Mouse (Mus musculus): Measurements from ENCODE around the gene Chkb. TPM values are rescaled to one million over a fixed set of nuclear protein-coding genes. Genes with fewer than 3 reads are reported as not detected.
A peak's percentile ranks its signal among the peaks of the same experiment; 100 is the strongest.

Chkb gene
- total and polyA plus RNA-seq, 3 experiments, result 21.1 to 31.8 (median 26.4) TPM

DNA sequence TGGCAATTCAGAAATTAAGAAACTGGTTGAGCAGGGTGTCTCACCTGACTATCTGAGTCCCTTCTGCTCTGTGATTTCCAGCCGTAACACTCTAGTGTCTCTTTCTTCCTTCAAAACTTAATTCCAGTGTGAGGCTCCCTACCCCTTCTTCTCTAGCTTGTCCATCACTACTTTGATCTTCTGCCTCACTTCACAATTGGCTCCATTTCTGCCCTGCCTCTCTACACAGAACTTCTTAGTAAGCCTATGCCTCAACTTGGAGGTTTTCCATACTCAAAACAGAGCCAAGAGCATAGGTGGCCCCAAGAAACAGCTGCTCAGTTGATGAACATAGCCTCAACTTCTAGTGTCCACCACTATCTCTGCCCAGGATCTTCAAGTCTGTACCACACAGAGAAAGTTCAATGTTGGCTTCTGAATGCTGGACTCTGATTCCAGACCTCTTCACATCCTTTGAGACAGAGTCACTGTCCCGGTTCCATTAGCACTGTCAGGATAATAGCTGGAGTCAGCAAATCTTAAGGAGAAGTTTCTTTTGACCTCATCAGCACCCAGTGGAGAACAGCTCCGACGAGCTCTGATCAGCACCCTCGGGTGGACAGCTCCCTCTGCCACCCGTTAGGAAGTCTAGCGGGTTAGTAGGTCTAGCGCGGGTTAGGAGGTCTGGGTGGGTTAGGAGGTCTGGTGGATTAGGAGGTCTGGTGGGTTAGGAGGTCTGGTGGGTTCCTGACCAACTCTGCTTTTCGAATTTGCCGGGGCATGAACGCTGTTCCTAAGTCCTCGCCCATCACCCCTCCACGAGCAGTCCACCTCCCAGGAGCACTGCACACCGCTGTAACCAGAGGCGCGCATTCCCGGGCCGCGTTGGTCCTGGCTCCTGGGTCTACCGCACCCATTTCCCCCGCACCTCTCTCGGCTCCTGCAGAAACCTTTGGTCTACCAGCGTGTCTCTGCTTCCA is 23.5 kb upstream of the Chkb start:
- dilution Hi-C loops (cut with MboI; ENCODE audit: extremely low pct_ligation_motif_present, extremely low pct_unique_long_range_greater_than_20kb, low sequenced_read_pairs), result no loop called here
- DNase-seq (ENCODE audit: extremely low read depth), result no peak
- H3K27ac ChIP-seq (ENCODE audit: insufficient read depth, low read depth), result no peak overlapping the region
- TF ChIP-seq MEF2A (IDR thresholded peaks at IDR 0.05; ENCODE audit: borderline replicate concordance, low read depth, low read length) (no peak), SIN3A (IDR thresholded peaks at IDR 0.05; ENCODE audit: low read length) (0 out of 2 replicates have a peak, but pooled peaks have one; percentile 24)
- H3K4me3 ChIP-seq (replicated peaks in 1 of 3; ENCODE audit: low read depth in 2 of 3, low read length in 2 of 3, poor library complexity in 1 of 3), result no peak overlapping the region
- H3K27me3 ChIP-seq (replicated peaks), result peaks cover 60% of the 10 kb centered on the region
- H3K9ac ChIP-seq (ENCODE audit: insufficient read depth, low read depth), result no peak overlapping the region
- no peak overlapping the region for H3K4me2 ChIP-seq (ENCODE audit: insufficient read depth, low read depth, poor library complexity, severe bottlenecking)
- peaks cover 7% of the 10 kb centered on the region for H3K9me3 ChIP-seq (replicated peaks; ENCODE audit: low read length)
- H3K36me3 ChIP-seq (replicated peaks in 1 of 2; ENCODE audit: control insufficient read depth in 1 of 2, insufficient read depth in 1 of 2, low read length in 1 of 2), result no peaks in the 10 kb centered on the region
- in situ Hi-C loops (cut with MboI; ENCODE audit: low pct_ligation_motif_present, low pct_unique_long_range_greater_than_20kb, low sequenced_read_pairs), result no loop called here
- H3K79me2 ChIP-seq (replicated peaks; ENCODE audit: control insufficient read depth, extremely low read depth, insufficient read depth, poor library complexity, severe bottlenecking), result no peaks in the 10 kb centered on the region
- no peaks in the 10 kb centered on the region for H3K4me1 ChIP-seq (ENCODE audit: control insufficient read depth in 1 of 2, insufficient read depth in 2 of 2)

GRCm38 (mm10) chr15:89442486-89443070 is 12.9 kb upstream of the Chkb start:
- no peaks in the 10 kb centered on the region for H3K4me1 ChIP-seq (ENCODE audit: control insufficient read depth in 1 of 2, insufficient read depth in 2 of 2)
- H3K79me2 ChIP-seq (replicated peaks; ENCODE audit: control insufficient read depth, extremely low read depth, insufficient read depth, poor library complexity, severe bottlenecking), result no peaks in the 10 kb centered on the region
- dilution Hi-C loops (cut with MboI; ENCODE audit: extremely low pct_ligation_motif_present, extremely low pct_unique_long_range_greater_than_20kb, low sequenced_read_pairs), result no loop called here
- no peaks in the 10 kb centered on the region for H3K9me3 ChIP-seq (replicated peaks; ENCODE audit: low read length)
- peaks cover 2% of the 10 kb centered on the region for H3K27me3 ChIP-seq (replicated peaks)
- H3K27ac ChIP-seq (ENCODE audit: insufficient read depth, low read depth), result no peak overlapping the region
- H3K9ac ChIP-seq (ENCODE audit: insufficient read depth, low read depth), result no peak overlapping the region
- in situ Hi-C loops (cut with MboI; ENCODE audit: low pct_ligation_motif_present, low pct_unique_long_range_greater_than_20kb, low sequenced_read_pairs), result no loop called here
- no peak overlapping the region for H3K4me3 ChIP-seq (replicated peaks in 1 of 3; ENCODE audit: low read depth in 2 of 3, low read length in 2 of 3, poor library complexity in 1 of 3)
- no peak overlapping the region for H3K4me2 ChIP-seq (ENCODE audit: insufficient read depth, low read depth, poor library complexity, severe bottlenecking)
- TF ChIP-seq IRF4 (IDR thresholded peaks at IDR 0.05; ENCODE audit: low read depth, low read length) (no peak), CTCF (conservative IDR thresholded peaks at IDR 0.05 in 1 of 2, IDR thresholded peaks at IDR 0.05 in 1 of 2; ENCODE audit: low read depth in 2 of 2, low read length in 2 of 2) (peak in 1 of 2 experiments; percentile 43; a peak in 2 of 4 replicates), NELFE (IDR thresholded peaks at IDR 0.05; ENCODE audit: low read depth, low read length) (no peak), MAZ (IDR thresholded peaks at IDR 0.05; ENCODE audit: low read depth, low read length) (no peak), ZMIZ1 (IDR thresholded peaks at IDR 0.05; ENCODE audit: low read depth, low read length) (no peak), SMC3 (IDR thresholded peaks at IDR 0.05; ENCODE audit: low read depth, low read length) (peak; percentile 17; the same call in 1 of the 2 replicates), ZC3H11A (IDR thresholded peaks at IDR 0.05; ENCODE audit: low read depth, low read length) (no peak), RAD21 (IDR thresholded peaks at IDR 0.05; ENCODE audit: low read depth, low read length) (no peak), GABPA (IDR thresholded peaks at IDR 0.05; ENCODE audit: insufficient replicate concordance, low read depth, low read length) (no peak)
- no peak for DNase-seq (ENCODE audit: extremely low read depth)
- H3K36me3 ChIP-seq (replicated peaks in 1 of 2; ENCODE audit: control insufficient read depth in 1 of 2, insufficient read depth in 1 of 2, low read length in 1 of 2), result no peaks in the 10 kb centered on the region

Data from CH12.LX (cell line).